Comparison of ENCODE assay signal across 17 mouse cellular contexts in the genomic region with DNA sequence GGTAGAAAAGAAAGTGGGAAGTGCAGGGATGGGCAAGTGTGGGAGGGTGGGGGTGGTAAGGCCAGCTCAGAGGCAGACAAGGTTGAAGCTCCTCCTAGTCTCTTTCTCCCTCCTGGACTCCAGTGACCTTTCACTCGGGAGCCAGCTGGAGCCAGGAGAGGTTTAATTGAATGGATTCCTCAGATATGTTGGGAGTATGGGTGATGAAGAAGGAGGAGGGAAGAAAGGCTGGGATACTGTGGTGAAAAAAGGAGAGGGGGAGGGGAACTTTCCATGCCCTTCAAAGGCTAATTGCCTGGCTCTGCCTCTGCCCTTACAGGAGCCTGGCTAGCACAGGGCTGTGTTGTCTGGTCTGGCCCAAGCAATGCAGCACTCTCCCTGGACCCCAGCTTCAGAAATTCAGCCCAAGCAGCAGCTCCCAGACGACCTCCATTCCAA. TPM values are rescaled to one million over a fixed set of nuclear protein-coding genes. Genes with fewer than 3 reads are reported as not detected.
DNase-seq lines count a peak whose midpoint lies in the region; ATAC-seq lines count a peak whose summit lies in the region.
"Had no signal": no experiment of that assay in that cellular context is flagged by ENCODE, and none has a peak within 500 bp of the region (broad histone marks: within the 10 kb centered on the region; RNA-seq: fewer than 3 reads in every experiment).

No protein-coding gene starts in this region.

- intact Hi-C loops in left cerebral cortex, postnatal 25 days (cut with DNase I): no loop called here

- no peak overlapping the region for H3K27ac ChIP-seq in kidney, embryonic 16.5 days (ENCODE audit: low read length)
- no peak overlapping the region; the same call in 1 of the 2 replicates for H3K27ac ChIP-seq in midbrain, embryonic 12.5 days (replicated peaks)
- H3K27ac ChIP-seq: liver, embryonic 15.5 days had no signal

- no peak overlapping the region for H3K4me3 ChIP-seq in kidney, embryonic 16.5 days (ENCODE audit: low read length)
- H3K4me3 ChIP-seq in midbrain, embryonic 12.5 days: no peak overlapping the region
- H3K4me3 ChIP-seq: liver, embryonic 15.5 days had no signal

- no peaks in the 10 kb centered on the region for H3K9me3 ChIP-seq in kidney, embryonic 16.5 days (ENCODE audit: low read length)
- no peaks in the 10 kb centered on the region for H3K9me3 ChIP-seq in midbrain, embryonic 12.5 days
- H3K9me3 ChIP-seq: liver, embryonic 15.5 days had no signal

- H3K27me3 ChIP-seq in kidney, embryonic 16.5 days (ENCODE audit: insufficient read depth, low read length): no peaks in the 10 kb centered on the region
- no peaks in the 10 kb centered on the region for H3K27me3 ChIP-seq in midbrain, embryonic 12.5 days
- H3K27me3 ChIP-seq: CH12.LX; liver, embryonic 15.5 days had no signal

- H3K36me3 ChIP-seq in kidney, embryonic 16.5 days (ENCODE audit: insufficient read depth, low read length): no peaks in the 10 kb centered on the region
- no peaks in the 10 kb centered on the region for H3K36me3 ChIP-seq in midbrain, embryonic 12.5 days
- H3K36me3 ChIP-seq: liver, embryonic 15.5 days had no signal

- DNase-seq in kidney, adult 11 months: no peak
- peak; percentile 16 for DNase-seq in embryo, embryonic 10 days (ENCODE audit: low spot score)
- DNase-seq in embryo, embryonic 9.5 days (ENCODE audit: extremely low spot score): peak; percentile 21
- DNase-seq in cerebellum, postnatal 14 days: no peak
- DNase-seq in left cerebral cortex, postnatal 25 days (ENCODE audit: low spot score in 2 of 2): no peak
- DNase-seq: gastrocnemius, postnatal 14 days; lung, postnatal 14 days; right cerebral cortex, postnatal 4 days; thymus, postnatal 14 days had no signal

- H3K4me1 ChIP-seq in kidney, embryonic 16.5 days (ENCODE audit: insufficient read depth, low read length): no peaks in the 10 kb centered on the region
- H3K4me1 ChIP-seq in midbrain, embryonic 12.5 days: peaks cover 5% of the 10 kb centered on the region; the same call in 1 of the 2 replicates
- H3K4me1 ChIP-seq: liver, embryonic 15.5 days had no signal

- 3% methylated on average over 2 of the region's 2 CpGs for WGBS in kidney, embryonic 16.5 days
- WGBS in midbrain, embryonic 12.5 days: 9% methylated on average over 2 of the region's 2 CpGs

- peak; percentile 85 for ATAC-seq in kidney, embryonic 16.5 days (ENCODE audit: low FRiP score, low TSS enrichment)
- ATAC-seq in midbrain, embryonic 12.5 days (ENCODE audit: low FRiP score, low read depth): peak; percentile 83
- ATAC-seq: activated CD4-positive, CD25-positive, alpha-beta regulatory T cell, adult 4 months; intestine, postnatal 0 days had no signal

- no peak overlapping the region for H3K9ac ChIP-seq in kidney, embryonic 16.5 days (replicated peaks; ENCODE audit: low read length)
- no peak overlapping the region for H3K9ac ChIP-seq in midbrain, embryonic 12.5 days (replicated peaks)
- H3K9ac ChIP-seq: liver, embryonic 15.5 days had no signal

- H3K4me2 ChIP-seq in kidney, embryonic 16.5 days (replicated peaks; ENCODE audit: low read depth, low read length): no peak overlapping the region
- no peak overlapping the region for H3K4me2 ChIP-seq in midbrain, embryonic 12.5 days (replicated peaks)
- H3K4me2 ChIP-seq: liver, embryonic 15.5 days had no signal

RNA-seq across cellular contexts. Expression of a gene that starts 14.4 kb away (rescaled TPM):
- not detected in 2 replicates for polyA plus RNA-seq in kidney, embryonic 16.5 days (2015; fragmentation: Nextera tagmentation; extraction: Ambion mirVana)
- polyA plus RNA-seq in midbrain, embryonic 12.5 days (2016; fragmentation: Nextera tagmentation; extraction: Ambion mirVana): 0.21 TPM in 1 of 2 replicates, not detected in the other
- total RNA-seq in left cerebral cortex, postnatal 25 days (2021): 1 to 10 TPM in 1 of 2 experiments, under 1 TPM in 1; 0.89 to 1.1 TPM
- total RNA-seq: adrenal gland, postnatal 4 days; CH12.LX; gastrocnemius, postnatal 14 days; heart, postnatal 25 days had no signal
- polyA plus RNA-seq: activated CD4-positive, CD25-positive, alpha-beta regulatory T cell, adult 4 months; intestine, postnatal 0 days; liver, embryonic 15.5 days had no signal

Comparison
In these comparisons a context has a peak if more than half of its experiments do, and no peak if none do; other contexts are left out.
1. DNase-seq: peak in embryo, embryonic 10 days (single experiment) and embryo, embryonic 9.5 days (single experiment); none in kidney, adult 11 months (single experiment), cerebellum, postnatal 14 days (0 of 2) and left cerebral cortex, postnatal 25 days (0 of 2).